Mouse (Mus musculus) liver, embryonic 11.5 days (tissue): ENCODE data around the gene Hydin. TPM values are rescaled to one million over a fixed set of nuclear protein-coding genes. Genes with fewer than 3 reads are reported as not detected.

Experiments used
- ATAC-seq: fragments of 200-750 bp; cut with Nextera tagmentation; replicated peaks from 2 replicates; pipeline ENCODE4 v1.8.0; 2017; ENCODE audit warnings: moderate number of reproducible peaks, mild to moderate bottlenecking, moderate TSS enrichment, moderate library complexity; ENCODE audit not compliant: low FRiP score
- DNase-seq: peaks from one replicate; pipeline ENCODE4 v3.0.0-alpha.2; 2017; ENCODE audit warnings: low spot score
- H3K27ac ChIP-seq: fragments of 300-500 bp; sonication (generic); 2 replicates; pipeline ENCODE4 v1.5.1; 2014; ENCODE audit warnings: mild to moderate bottlenecking, low read depth, low read length, control low read depth
- H3K27me3 ChIP-seq: fragments of 300-500 bp; sonication (generic); replicated peaks from 2 replicates; pipeline ENCODE4 v1.6.1; 2014; ENCODE audit warnings: low read length, mixed read lengths; ENCODE audit not compliant: control insufficient read depth, insufficient read depth
- H3K36me3 ChIP-seq: fragments of 300-500 bp; sonication (generic); 2 replicates; pipeline ENCODE4 v1.6.1; 2014; ENCODE audit warnings: mild to moderate bottlenecking, low read length, moderate library complexity, mixed read lengths; ENCODE audit not compliant: control insufficient read depth, insufficient read depth
- H3K4me1 ChIP-seq: fragments of 300-500 bp; sonication (generic); replicated peaks from 2 replicates; pipeline ENCODE4 v1.6.1; 2014; ENCODE audit warnings: low read length, mixed read lengths; ENCODE audit not compliant: control insufficient read depth, insufficient read depth
- H3K4me2 ChIP-seq: fragments of 300-500 bp; sonication (generic); 2 replicates; pipeline ENCODE4 v1.6.1; 2014; ENCODE audit warnings: mild to moderate bottlenecking, control low read depth, moderate library complexity
- H3K4me3 ChIP-seq: fragments of 300-500 bp; sonication (generic); 2 replicates; pipeline ENCODE4 v1.5.1; 2014; ENCODE audit warnings: low read depth, low read length, control low read depth
- H3K9ac ChIP-seq: fragments of 300-500 bp; sonication (generic); 2 replicates; pipeline ENCODE4 v1.6.1; 2014; ENCODE audit warnings: low read depth, low read length, control low read depth
- H3K9me3 ChIP-seq: fragments of 300-500 bp; sonication (generic); 2 replicates; pipeline ENCODE4 v1.6.1; 2016; ENCODE audit warnings: low read length, inconsistent platforms, mixed read lengths; ENCODE audit not compliant: control insufficient read depth
- WGBS: fragments of 180-500 bp; shearing (Covaris S2); extraction: QIAGEN DNeasy Blood & Tissue Kit; methylation state at CpG from one replicate; pipeline ENCODE4 v1.1.7; 2014; 5-methylcytosine and 5-hydroxymethylcytosine counted together
- microRNA-seq: library from miRNA; unstranded; fragments of <30 nt; microRNA quantifications from one replicate; pipeline ENCODE4, GENCODE M21; 2017; ENCODE audit warnings: borderline number of aligned reads
- polyA plus RNA-seq: library from polyadenylated mRNA; unstranded; fragments of >200 nt; fragmentation: Nextera tagmentation; extraction: Ambion mirVana; gene quantifications from 2 replicates; pipeline ENCODE4 v1.2.1, GENCODE M21; 2014

The Hydin gene
- polyA plus RNA-seq, 1 experiment from 2014 or later: 0.05 TPM

DNA sequence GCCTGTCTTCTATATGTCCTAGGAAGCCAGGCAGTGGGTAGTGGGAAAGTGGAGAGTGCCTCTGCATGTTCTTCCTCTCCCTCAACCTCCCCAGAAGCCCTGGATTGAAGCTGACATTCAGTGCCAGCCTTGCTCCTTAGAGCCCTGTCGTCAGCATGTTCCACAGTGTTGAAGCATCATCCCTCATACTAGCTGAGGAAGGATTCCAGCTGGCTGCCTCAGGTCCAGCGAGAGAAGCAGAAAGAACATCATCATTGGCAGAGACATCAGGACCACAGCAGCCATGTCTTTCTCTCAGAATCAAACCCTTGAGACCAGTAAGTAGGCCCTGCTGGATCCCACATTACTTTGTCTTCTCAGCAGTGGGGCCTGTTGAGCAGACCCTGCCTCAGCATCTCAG, 390.9 kb downstream of the Hydin start:
- no peaks in the 10 kb centered on the region for H3K4me1 ChIP-seq
- H3K27me3 ChIP-seq: no peaks in the 10 kb centered on the region
- H3K9ac ChIP-seq: no peak overlapping the region
- no peaks in the 10 kb centered on the region for H3K9me3 ChIP-seq
- no peak for ATAC-seq
- DNase-seq: no peak
- H3K36me3 ChIP-seq: peaks cover 16% of the 10 kb centered on the region
- H3K4me2 ChIP-seq: no peak overlapping the region
- H3K4me3 ChIP-seq: no peak overlapping the region
- H3K27ac ChIP-seq: no peak overlapping the region
- WGBS: 87% methylated on average over 2 of the region's 2 CpGs

Small RNA genes within 50 kb of the gene (microRNA-seq; reads per million reads assigned to microRNA genes)
- not detected for gene Gm44489
- not detected for gene Gm47306

Other genes starting within 250 kb of the Hydin start
- gene Chst4, start 227.2 kb upstream of the Hydin start, polyA plus RNA-seq: not detected in 2 replicates
- gene Zfp612, start 187.2 kb upstream of the Hydin start, polyA plus RNA-seq: 2.4 and 2.5 TPM in 2 replicates
- gene Gm21964, start 165.8 kb upstream of the Hydin start, polyA plus RNA-seq: not detected in 2 replicates
- not detected in 2 replicates for gene Gm17720, start 164.2 kb upstream of the Hydin start, polyA plus RNA-seq
- 0.25 and 0.49 TPM in 2 replicates for gene Calb2, start 98.8 kb upstream of the Hydin start, polyA plus RNA-seq
- 8.2 and 9.9 TPM in 2 replicates for gene Cmtr2, start 51.3 kb upstream of the Hydin start, polyA plus RNA-seq